Mouse (Mus musculus) ES-CJ7 (cell line): ENCODE data around the gene Tmem200b.

ENCODE experiments used
- DNase-seq: peaks from one replicate; pipeline ENCODE4 v3.0.0; 2011; ENCODE audit warnings: low read depth, low spot score

Gene Tmem200b

GRCm38 (mm10) chr4:131910237-131910994, 11.2 kb upstream of the Tmem200b start:
- DNase-seq = no peak

- peak; percentile 22 for DNase-seq
Measured at GRCm38 (mm10) chr4:131911521-131911920, 10.1 kb upstream of the Tmem200b start.

DNA sequence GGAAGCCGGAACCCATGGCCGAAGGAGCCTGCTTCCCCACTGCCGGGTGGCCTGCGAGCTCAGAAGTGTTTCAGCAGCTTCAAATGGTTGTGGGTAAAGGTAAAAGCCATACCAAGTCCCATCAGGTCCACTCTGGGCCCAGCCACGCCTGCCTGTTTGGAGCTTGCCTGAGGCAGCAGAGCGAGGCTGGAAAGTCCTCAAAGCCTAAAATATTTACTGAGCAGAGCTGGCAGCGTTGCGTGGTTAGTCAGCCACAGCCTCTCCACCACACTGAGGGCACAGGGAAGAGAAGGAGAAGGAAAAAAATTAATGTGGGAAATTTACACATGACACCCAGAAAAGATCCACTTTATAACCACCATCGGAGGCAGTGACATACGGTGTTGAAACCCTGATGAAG, 8.0 kb upstream of the Tmem200b start:
- DNase-seq = no peak

DNA sequence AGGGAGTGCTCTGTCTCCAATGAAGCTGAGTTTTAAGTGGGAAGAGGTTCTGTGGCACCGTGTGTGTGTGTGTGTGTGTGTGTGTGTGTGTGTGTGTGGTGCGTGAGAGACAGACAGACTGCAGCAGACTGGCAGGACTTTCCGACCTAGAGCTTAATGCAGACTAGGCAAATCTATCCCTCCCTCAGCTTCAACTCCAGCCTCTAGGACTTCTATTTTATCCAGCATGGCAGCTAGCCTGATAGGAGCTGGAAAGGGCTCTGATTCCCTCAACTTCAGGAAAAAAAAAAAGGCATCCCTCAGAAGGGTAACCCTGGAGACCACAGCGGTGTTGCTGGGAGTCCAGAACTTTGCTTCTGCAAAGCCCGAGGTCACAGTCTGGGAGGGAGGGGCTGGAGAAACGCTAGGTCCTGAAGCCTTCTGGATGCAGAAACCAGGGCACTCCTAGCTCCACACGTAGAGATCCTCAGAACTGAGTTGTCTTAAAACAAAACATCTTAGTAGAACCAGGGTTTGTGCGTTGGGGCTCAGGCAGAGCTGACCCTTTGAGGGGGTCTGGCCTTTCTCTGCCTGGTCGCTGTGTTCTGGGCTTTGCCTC, 7.4 kb upstream of the Tmem200b start:
- DNase-seq = no peak

DNA sequence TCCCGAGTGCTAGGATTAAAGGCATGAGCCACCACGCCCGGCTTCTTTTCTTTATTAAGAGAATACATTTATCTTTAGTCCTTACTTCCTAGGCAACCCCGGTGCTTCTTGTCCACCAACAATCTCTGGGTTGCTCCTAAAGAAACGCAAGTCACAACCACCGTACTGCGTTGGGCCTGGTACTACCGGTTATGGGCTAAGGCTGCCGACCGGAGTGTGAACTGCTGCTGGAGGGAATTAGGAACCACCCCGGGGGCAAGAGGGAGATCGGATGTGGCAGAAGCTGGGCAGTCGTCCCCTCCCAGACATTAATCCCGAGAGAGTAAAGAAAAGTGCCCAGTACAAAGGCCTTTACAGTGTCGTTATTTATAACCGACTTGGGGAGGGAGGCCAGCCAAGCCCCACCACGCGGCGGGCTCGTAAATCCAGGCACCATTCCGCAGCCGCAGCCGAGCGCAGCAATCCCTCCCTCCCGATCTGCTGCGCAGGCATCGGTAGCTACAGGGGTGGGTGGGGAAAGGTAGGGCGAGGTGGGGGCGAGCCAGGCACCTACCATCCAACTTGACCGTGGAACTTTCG, 6.6 kb upstream of the Tmem200b start:
- no peak for DNase-seq

GRCm38 (mm10) chr4:131915821-131916328, 5.7 kb upstream of the Tmem200b start:
- no peak for DNase-seq

- DNase-seq = peak; percentile 75
Measured at GRCm38 (mm10) chr4:131916425-131916824, 5.1 kb upstream of the Tmem200b start.

DNA sequence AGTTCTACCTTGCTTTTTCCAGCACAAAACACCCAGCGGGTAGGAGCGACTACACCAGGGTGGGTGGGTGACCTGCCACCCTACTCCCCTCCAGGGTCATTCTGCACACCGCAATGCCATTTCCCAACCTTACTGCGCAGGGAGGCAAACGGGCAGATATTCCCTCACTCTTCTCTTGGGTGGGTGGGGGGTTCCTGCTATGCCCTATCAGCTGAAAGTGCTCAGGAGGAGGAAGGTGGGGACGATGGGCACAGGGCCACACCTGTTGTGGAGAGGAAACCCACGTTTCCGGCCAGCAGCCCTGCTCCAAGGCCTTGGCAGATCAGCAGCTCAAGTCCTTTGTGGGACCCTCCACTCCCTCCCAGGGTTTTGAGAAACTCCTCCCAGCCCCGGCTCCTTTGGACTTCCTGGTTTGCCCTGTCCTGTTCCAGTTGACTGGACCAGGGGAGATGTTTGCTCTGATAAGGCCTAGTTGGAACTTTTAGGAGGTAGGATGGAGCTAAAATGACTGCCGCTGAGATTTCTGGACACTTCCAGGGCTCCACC, 4.5 kb upstream of the Tmem200b start:
- DNase-seq = no peak

DNA sequence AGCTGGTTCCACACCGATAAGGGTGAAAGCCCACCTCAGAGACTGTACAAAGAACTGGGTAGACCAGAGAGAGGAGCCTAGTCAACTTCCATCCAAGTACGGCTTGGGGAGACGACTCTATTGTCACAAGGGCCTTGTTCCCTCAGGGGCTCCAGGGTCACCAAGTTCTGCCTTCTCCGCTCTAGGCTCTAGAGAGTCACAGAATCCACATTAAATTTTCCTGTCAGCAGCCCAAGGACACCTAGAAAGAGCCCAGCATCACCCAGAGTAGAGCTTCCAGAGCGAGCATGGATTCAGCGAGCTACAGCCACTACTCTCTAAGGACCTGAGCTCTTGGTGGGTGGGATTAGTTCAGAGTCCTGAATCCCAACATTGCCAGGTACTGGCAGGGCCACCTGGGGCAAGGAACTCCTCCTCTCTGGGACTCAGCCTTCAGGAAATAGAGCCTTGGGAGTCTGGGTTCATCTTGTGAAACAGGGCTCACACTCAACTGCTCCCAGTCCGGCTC, 3.5 kb upstream of the Tmem200b start:
- DNase-seq = no peak

DNA sequence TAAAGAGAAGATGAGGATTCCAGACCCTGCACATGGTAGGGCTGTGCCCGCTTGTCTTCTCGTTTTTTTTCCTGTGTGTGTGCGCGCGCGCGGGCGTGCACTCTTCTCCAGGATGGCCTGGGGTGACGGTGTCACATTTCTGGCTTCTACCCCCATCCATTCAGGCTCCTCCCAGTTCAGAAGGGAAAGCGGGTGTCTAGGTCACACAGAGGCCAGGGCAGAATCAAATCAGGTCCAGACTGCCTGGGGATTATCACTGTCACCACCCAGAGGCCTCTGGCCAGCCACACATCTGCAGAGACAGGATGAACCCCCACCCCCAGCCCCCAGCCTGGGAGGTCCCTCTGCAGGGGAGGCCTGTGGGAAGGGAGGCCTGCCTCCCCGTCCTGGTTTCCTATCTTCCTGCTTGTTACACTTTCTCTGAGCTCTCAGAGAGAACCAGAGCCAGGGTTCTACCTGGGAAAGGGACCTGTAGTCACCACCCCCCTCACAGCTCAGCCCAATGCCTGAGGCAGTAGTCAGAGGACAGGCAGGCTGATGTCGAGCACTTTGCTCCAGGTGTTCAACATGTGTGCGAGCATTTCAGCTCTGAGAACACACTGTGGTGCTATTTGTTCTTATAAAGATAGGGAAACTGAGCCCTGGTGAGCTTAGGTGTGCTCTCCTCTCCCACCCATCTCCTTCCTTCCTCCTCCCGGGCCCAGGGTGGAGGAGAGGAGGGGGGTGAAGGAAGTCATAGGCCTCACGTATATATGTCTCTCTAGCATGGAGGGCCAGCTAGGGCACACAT, 2.7 kb upstream of the Tmem200b start:
- DNase-seq = peak; percentile 88

DNA sequence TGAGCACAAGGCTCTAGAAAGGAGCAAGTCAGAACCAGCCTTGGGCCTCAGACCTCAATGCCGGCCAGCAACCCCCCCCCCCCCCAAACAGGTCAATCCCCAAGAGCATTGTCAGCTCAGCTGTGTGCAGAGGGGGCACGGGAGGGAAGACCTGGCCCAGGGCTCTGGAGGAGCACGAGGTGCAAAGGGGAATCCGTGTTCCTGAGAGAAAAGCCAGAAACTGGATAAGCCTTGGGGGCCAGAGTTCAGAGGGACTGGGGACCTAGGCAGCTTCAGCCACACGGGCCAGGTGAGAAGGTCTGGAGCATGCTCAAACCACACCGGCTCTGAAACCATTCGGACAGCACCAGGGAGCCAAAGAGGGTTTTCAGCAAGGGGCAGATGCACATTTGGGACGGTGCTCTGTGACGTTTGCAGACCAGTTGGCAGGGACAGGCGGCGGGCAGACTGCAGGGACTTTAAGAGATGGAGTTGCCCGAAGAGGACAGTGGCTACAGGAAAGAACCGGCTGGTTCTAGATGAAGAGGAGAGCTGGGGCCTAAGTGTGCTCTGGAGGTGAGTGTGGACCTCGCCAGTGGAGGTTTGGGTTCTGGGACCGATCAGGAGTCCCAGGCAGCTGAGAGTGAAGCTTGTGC, 1.9 kb upstream of the Tmem200b start:
- no peak for DNase-seq

DNA sequence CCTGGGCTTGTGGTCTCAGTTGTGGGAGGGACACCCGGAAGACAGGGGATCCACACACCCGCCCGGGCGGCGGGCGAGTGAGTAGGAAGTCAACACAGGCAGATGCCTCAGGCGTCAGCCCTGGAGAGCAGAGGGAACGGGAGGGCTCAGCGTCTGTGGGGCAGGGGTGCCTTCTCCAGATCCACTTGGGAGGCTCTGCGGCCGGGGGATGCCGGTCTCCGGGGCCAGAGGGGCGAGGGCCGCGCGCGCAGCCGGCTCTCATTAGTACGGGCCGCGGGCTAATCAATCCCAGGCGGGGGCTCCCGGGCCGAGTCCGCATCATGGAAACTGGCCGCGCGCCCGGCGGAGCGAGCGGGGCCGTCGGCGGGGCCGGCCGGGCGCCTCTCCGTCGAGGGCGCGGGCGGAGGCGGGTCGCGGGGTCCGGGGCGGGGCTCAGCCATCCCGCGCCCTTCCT, 1.4 kb upstream of the Tmem200b start:
- peak; percentile 45 for DNase-seq

DNA sequence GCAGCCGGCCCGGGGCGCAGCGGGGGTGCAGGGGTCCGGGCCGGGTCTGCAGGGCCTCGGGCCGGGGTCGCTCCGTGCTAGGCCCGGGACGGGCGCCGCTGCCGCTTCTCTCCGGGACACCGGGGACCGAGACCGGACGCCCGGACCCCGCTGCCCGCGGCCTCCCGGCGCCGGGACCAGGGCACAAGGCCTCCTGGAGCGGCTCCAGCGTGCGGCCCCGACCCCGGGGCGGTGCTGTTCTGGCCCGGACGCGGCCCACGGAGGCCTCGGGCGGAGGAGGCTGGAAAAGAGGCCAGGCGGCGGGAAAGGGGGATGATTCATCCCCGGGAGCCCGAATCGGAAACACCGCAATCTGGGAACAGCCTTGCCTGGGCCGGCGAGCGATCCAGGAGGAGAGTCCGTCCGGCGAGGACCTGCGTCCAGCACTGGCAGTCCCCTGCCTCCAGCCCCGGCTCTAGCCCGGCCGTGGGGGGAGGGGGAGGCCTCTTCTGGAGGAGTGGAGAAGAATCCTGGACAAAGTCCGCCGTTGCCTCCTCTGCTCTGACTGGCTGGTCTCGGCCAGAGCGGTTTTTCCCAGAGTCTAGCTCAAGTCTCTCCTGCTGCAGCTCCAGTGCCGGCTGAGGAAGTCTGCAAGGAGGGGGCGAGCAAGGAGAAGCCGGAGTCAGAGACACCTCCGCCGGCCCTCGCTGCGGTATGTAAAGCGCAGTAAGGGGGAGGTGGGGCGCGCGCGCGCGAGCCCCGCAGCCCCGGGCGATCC, 798 bp upstream of the Tmem200b start:
- DNase-seq = peak; percentile 58

DNA sequence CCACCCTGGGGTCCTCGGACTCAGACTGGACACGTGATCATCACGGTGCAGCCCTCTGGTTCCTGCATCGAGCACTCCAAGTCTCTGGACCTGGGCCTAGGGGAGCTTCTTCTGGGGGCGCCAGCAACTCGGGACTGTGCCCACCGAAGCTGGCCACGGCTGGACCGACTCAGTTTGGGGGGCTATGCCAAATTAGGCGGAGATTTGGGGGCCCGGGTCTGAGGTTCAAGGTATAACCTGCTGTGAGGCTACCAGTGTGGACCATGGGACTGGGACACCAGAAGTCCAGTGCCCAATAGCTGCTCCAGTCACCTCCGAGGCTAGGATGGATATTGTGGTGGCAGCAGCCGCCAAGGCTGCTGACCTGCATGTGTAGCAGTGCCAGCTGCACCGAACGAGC, 833 bp downstream of the Tmem200b start:
- DNase-seq = no peak

GRCm38 (mm10) chr4:131924096-131924810, 2.7 kb downstream of the Tmem200b start:
- DNase-seq = no peak

- no peak for DNase-seq
Measured at GRCm38 (mm10) chr4:131929146-131929545, 7.6 kb downstream of the Tmem200b start.

- DNase-seq = no peak
Measured at GRCm38 (mm10) chr4:131939459-131939858, 17.9 kb downstream of the Tmem200b start.

DNA sequence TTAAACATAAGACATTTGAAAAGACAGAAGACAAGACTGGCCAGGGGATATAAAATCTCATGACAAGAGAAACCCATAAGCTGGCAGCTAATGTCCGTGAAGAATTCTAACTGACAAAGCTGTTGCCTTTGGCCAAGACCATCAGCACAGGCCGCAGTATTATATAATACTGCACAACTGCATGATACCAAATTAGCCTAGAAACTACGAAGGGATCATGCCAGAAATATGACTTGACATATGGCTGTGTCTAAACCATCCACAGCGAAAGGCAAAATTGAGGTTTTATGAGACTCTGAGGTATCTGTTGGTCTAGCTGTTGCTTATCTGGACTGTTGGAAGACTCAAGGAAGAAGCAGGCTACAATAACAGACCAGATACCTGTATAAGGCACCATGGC, 19.3 kb downstream of the Tmem200b start:
- no peak for DNase-seq

DNA sequence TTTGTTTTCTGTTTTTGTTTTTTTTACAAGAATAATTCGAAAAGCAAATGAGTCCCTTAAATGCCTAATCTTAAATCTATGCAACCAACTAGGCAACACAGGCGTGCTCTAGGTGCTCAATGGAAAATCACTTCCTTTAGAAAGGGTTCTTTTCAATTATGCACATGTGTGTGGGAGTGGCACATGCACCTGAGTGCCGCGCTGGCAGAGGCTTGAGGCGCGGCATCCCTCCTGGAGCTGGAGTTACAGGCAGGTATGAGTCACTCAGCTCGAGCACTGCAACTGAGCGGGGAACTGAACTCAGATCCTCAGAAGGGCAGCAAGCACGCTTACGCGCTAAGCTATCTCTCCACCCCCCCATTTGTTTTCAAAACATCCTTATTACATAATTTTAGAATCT, 26.3 kb downstream of the Tmem200b start:
- DNase-seq = peak; percentile 10

- DNase-seq = no peak
Measured at GRCm38 (mm10) chr4:131949903-131950302, 28.3 kb downstream of the Tmem200b start.
